Mouse (Mus musculus) hindbrain, postnatal 0 days (tissue): ENCODE measurements around the gene Lrch1. TPM values are rescaled to one million over a fixed set of nuclear protein-coding genes. Genes with fewer than 3 reads are reported as not detected.

Source experiments
- ATAC-seq: fragments of 200-750 bp; cut with Nextera tagmentation; 2 replicates; pipeline ENCODE4 v1.8.0; 2017; ENCODE audit warnings: mild to moderate bottlenecking, moderate TSS enrichment, moderate library complexity
- DNase-seq: peaks from one replicate; pipeline ENCODE4 v3.0.0-alpha.2; 2015; ENCODE audit warnings: low spot score
- H3K27ac ChIP-seq: fragments of 300-500 bp; sonication (generic); 2 replicates; pipeline ENCODE4 v1.5.1; 2014; ENCODE audit warnings: mild to moderate bottlenecking
- H3K27me3 ChIP-seq: fragments of 300-500 bp; sonication (generic); 2 replicates; pipeline ENCODE4 v1.6.1; 2014; ENCODE audit warnings: low read length, mixed read lengths; ENCODE audit not compliant: insufficient read depth
- H3K36me3 ChIP-seq: fragments of 300-500 bp; sonication (generic); 2 replicates; pipeline ENCODE4 v1.6.1; 2014; ENCODE audit warnings: low read length, mixed read lengths; ENCODE audit not compliant: insufficient read depth
- H3K4me1 ChIP-seq: fragments of 300-500 bp; sonication (generic); 2 replicates; pipeline ENCODE4 v1.6.1; 2014; ENCODE audit warnings: antibody characterized with exemption, low read length, mixed read lengths; ENCODE audit not compliant: insufficient read depth
- H3K4me2 ChIP-seq: fragments of 300-500 bp; sonication (generic); 2 replicates; pipeline ENCODE4 v1.6.1; 2014; ENCODE audit warnings: low read depth, mild to moderate bottlenecking, low read length, moderate library complexity, mixed read lengths
- H3K4me3 ChIP-seq: fragments of 300-500 bp; sonication (generic); 2 replicates; pipeline ENCODE4 v1.5.1; 2014; ENCODE audit warnings: low read length
- H3K9ac ChIP-seq: fragments of 300-500 bp; sonication (generic); replicated peaks from 2 replicates; pipeline ENCODE4 v1.6.1; 2014; ENCODE audit warnings: mild to moderate bottlenecking, low read length, moderate library complexity, mixed read lengths
- H3K9me3 ChIP-seq: fragments of 300-500 bp; sonication (generic); 2 replicates; pipeline ENCODE4 v1.6.1; 2016; ENCODE audit warnings: low read length, mixed read lengths
- CTCF ChIP-seq: IDR thresholded peaks from 2 replicates; pipeline ENCODE4 v1.5.1; 2016; ENCODE audit warnings: antibody characterized with exemption, control low read depth, low read depth
- WGBS: fragments of 180-500 bp; shearing (Covaris S2); extraction: QIAGEN DNeasy Blood & Tissue Kit; methylation state at CpG from one replicate; pipeline ENCODE4 v1.1.7; 2014; 5-methylcytosine and 5-hydroxymethylcytosine counted together
- polyA plus RNA-seq: library from polyadenylated mRNA; unstranded; fragments of >200 nt; fragmentation: Nextera tagmentation; extraction: Ambion mirVana; gene quantifications from 2 replicates; pipeline ENCODE4 v1.2.1, GENCODE M21; 2015
- total RNA-seq: library from RNA; depleted of rRNA; stranded (reverse); fragments of >200 nt; gene quantifications from 2 replicates; pipeline ENCODE4 v1.2.3, GENCODE M21; 2014

Lrch1 gene
- total and polyA plus RNA-seq, 2 experiments from 2014 or later, result 17.3 to 22.3 TPM

- no peaks in the 10 kb centered on the region for H3K36me3 ChIP-seq
- DNase-seq (peak; percentile 82), ATAC-seq (peak; percentile 87)
- 19% methylated on average over 13 of the region's 13 CpGs for WGBS
- H3K9me3 ChIP-seq, result no peaks in the 10 kb centered on the region
- H3K9ac ChIP-seq, result no peak overlapping the region
- peak overlapping the region; percentile 32 for H3K27ac ChIP-seq
- no peak overlapping the region for H3K4me2 ChIP-seq
- H3K4me3 ChIP-seq, result no peak overlapping the region
- no peak for TF ChIP-seq CTCF
- H3K4me1 ChIP-seq, result peaks cover 18% of the 10 kb centered on the region; the same call in 1 of the 2 replicates
- H3K27me3 ChIP-seq, result no peaks in the 10 kb centered on the region
Measured at GRCm38 (mm10) chr14:74884024-74884680, 63.5 kb downstream of the Lrch1 start.

GRCm38 (mm10) chr14:74883204-74883603 lies 64.5 kb downstream of the Lrch1 start:
- no peak for TF ChIP-seq CTCF
- Histone ChIP-seq H3K4me3 (no peak overlapping the region), H3K27me3 (no peaks in the 10 kb centered on the region), H3K36me3 (no peaks in the 10 kb centered on the region), H3K9me3 (no peaks in the 10 kb centered on the region), H3K9ac (no peak overlapping the region), H3K27ac (no peak overlapping the region), H3K4me2 (no peak overlapping the region), H3K4me1 (peaks cover 18% of the 10 kb centered on the region; the same call in 1 of the 2 replicates)
- 69% methylated on average over 11 of the region's 11 CpGs for WGBS
- ATAC-seq (no peak), DNase-seq (no peak)

- 67% methylated on average over 3 of the region's 3 CpGs for WGBS
- no peak for TF ChIP-seq CTCF
- H3K9me3 ChIP-seq, result no peaks in the 10 kb centered on the region
- no peaks in the 10 kb centered on the region for H3K36me3 ChIP-seq
- no peak overlapping the region for H3K4me3 ChIP-seq
- peaks cover 18% of the 10 kb centered on the region; the same call in 1 of the 2 replicates for H3K4me1 ChIP-seq
- H3K9ac ChIP-seq, result no peak overlapping the region
- no peak for ATAC-seq
- H3K4me2 ChIP-seq, result no peak overlapping the region
- H3K27ac ChIP-seq, result no peak overlapping the region
- no peak for DNase-seq
- H3K27me3 ChIP-seq, result no peaks in the 10 kb centered on the region
Measured at GRCm38 (mm10) chr14:74882754-74883153, 64.9 kb downstream of the Lrch1 start.

GRCm38 (mm10) chr14:74880868-74881267 lies 66.8 kb downstream of the Lrch1 start:
- Histone ChIP-seq H3K36me3 (no peaks in the 10 kb centered on the region), H3K4me1 (peaks cover 15% of the 10 kb centered on the region; the same call in 1 of the 2 replicates), H3K9ac (no peak overlapping the region), H3K27me3 (no peaks in the 10 kb centered on the region), H3K9me3 (no peaks in the 10 kb centered on the region), H3K4me3 (no peak overlapping the region), H3K27ac (no peak overlapping the region), H3K4me2 (no peak overlapping the region)
- no peak for TF ChIP-seq CTCF
- ATAC-seq, result no peak
- WGBS, result 72% methylated on average over 10 of the region's 10 CpGs
- no peak for DNase-seq

DNA sequence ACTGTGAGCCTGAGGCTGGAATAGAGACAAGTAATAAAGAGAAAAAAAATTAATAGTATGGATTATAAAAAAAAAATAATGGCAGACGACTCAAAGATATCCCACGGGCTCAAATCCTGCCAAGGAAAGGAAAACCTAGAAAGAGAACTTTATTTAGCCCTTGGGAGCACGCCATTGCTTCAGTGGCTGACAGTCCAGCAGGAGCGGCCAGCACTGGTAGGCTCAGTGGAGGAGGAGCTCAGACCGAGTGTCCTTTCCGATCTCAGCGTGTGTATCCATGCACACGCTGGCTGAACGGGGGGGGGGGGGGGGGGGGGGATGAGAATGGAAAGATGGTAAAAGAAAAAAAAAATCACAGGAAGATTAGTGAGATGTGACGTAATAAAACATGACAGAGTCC lies 68.2 kb downstream of the Lrch1 start:
- H3K27ac ChIP-seq, result no peak overlapping the region
- 51% methylated on average over 10 of the region's 10 CpGs for WGBS
- no peak for TF ChIP-seq CTCF
- H3K27me3 ChIP-seq, result no peaks in the 10 kb centered on the region
- H3K36me3 ChIP-seq, result no peaks in the 10 kb centered on the region
- peaks cover 15% of the 10 kb centered on the region; the same call in 1 of the 2 replicates for H3K4me1 ChIP-seq
- no peak overlapping the region for H3K4me3 ChIP-seq
- no peaks in the 10 kb centered on the region for H3K9me3 ChIP-seq
- H3K4me2 ChIP-seq, result no peak overlapping the region
- H3K9ac ChIP-seq, result no peak overlapping the region
- DNase-seq (no peak), ATAC-seq (no peak)

DNA sequence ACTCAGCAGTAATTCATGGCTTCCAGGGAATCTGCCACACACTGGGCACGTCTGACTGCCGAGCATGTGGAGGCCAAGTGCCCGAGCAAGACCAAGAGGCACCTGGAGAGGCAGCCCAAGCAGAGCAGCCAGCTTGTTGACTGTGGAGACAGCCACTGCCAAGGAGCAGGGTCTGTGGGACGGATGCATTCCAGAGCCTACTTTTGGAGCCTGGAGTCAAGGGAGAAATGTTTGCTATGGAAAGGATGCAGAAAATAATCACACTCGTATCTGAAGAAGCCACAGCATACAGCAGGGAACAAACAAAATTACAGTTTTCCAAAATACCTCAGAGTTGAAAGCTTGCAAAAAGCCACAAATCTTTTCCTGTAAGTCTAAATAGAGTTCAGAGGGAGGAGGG lies 70.4 kb downstream of the Lrch1 start:
- Histone ChIP-seq H3K36me3 (no peaks in the 10 kb centered on the region), H3K4me1 (peaks cover 8% of the 10 kb centered on the region; the same call in 1 of the 2 replicates), H3K9ac (no peak overlapping the region), H3K4me2 (no peak overlapping the region), H3K9me3 (no peaks in the 10 kb centered on the region), H3K27me3 (no peaks in the 10 kb centered on the region), H3K27ac (no peak overlapping the region), H3K4me3 (no peak overlapping the region)
- TF ChIP-seq CTCF, result no peak
- 33% methylated on average over 5 of the region's 5 CpGs for WGBS
- ATAC-seq (no peak), DNase-seq (no peak)

DNA sequence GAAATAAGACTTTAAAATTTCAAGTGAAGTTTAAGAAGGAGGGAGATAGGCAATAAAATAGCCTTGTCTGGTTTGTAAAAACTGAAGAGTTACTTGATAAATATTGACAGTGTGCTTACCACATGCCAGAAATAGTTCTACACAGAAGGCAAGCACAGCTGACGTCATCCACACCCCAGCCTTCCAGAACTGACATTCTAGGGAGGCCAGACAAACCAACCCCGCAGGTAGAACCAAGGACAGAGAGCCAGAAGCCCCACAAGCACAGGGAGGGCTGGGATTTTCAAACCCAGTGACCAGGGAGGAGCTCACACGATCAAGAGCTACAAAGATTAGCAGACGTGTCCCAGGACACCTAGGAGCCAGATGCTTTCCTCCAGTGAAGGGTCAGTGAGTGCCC lies 76.5 kb downstream of the Lrch1 start:
- no peak for ATAC-seq
- no peak overlapping the region for H3K9ac ChIP-seq
- no peak for DNase-seq
- H3K36me3 ChIP-seq, result no peaks in the 10 kb centered on the region
- peaks cover 15% of the 10 kb centered on the region for H3K4me1 ChIP-seq
- H3K4me3 ChIP-seq, result no peak overlapping the region
- H3K27me3 ChIP-seq, result no peaks in the 10 kb centered on the region
- H3K9me3 ChIP-seq, result no peaks in the 10 kb centered on the region
- H3K4me2 ChIP-seq, result no peak overlapping the region
- no peak overlapping the region for H3K27ac ChIP-seq
- no peak for TF ChIP-seq CTCF
- WGBS, result 55% methylated on average over 4 of the region's 4 CpGs
